Mouse (Mus musculus) retina, embryonic 14.5 days (tissue): ENCODE measurements at regions not wholly inside any gene's neighbourhood (a gene's known extent, or its start where the extent isn't known, plus 50 kb on each side); places are given as distances from the start of the nearest gene placed in this dataset.

Source experiments
- DNase-seq: peaks from one replicate; pipeline ENCODE4 v3.0.0-alpha.2; 2015; ENCODE audit warnings: low spot score

DNA sequence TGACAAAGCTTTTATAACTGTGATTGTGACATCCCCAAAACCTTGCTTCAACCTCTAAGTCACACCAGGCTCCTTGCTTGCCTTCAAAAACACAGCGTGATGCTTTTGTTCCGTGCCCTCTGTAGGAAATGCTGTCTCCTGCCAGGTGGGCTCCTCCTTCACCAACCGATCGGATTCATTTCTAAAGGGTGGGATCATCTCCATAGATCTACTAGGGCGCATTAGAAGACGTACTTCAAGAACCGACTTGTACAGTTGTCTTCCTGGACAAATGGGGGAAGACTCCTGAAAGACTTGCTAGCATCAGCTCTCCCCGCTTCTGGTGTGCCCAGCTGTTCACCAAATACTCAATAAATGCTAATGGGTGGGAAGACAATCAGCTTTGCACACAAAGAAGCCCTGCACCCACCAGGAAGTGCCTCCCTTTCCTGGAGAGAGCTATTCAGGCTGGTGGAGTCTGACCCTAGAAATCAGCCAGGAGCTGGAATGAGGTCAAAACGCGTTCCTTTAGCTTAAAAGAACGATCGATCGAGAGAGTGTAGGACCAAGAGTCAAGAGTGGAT is 53.0 kb downstream of the Hoxa1 start:
- no peak for DNase-seq

DNA sequence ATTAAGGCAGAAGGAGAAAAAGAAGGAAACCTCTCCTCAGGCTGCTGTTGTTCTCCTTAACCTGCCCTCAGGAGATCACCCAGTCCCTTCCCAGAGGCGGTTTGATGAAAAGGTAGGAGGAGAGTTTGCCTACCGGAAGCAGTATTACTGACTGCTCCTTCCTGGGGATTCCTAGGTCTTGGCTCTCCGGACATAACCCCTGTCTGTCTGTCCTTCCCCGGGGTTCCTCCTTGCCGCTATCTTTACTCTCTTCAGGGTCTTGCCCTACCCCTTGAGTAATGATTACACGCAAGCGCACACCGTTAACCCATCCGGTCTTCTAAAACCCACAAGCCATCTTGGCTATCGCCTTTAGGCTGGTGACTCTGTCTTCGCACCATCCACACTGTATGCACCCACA is 54.0 kb downstream of the Hoxa1 start:
- DNase-seq, result no peak

DNA sequence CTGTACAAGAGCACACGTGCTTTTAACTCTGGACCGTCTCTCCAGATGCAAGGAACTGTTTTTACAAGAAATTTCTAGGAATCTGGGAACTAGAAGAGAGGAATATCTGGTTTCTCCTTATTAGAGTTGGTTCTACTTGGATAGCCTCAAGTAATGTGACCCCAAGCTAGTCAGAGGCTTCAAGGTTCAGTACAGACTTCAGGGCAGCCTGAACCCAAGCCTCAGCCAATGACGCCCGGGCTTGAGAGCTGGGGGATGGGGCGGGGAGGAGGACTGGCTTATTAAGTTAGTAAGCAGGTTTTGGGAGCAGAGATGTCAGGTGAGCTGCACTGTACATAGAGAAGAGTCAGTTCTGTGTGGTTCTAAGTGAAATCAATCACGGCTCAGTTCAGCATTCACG is 54.5 kb downstream of the Hoxa1 start:
- no peak for DNase-seq

DNA sequence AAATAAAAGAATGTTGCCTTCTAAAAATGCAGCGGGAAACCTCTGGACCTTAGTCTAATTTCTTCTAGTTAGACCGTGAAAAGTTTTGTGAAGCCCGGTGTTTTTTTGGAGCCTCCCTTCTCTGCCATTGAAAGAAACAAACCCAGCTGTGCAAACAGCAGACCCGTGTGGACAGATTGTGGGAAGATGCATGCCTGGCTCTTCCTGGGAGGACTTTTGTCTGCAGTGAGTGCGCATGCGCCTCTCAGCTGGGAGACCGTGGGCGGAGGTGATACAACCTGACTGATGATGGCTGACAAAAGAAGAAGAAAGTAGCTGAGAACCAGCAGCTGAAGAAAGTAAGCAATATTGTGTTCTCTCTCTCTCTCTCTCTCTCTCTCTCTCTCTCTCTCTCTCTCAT is 55.4 kb downstream of the Hoxa1 start:
- DNase-seq, result no peak

DNA sequence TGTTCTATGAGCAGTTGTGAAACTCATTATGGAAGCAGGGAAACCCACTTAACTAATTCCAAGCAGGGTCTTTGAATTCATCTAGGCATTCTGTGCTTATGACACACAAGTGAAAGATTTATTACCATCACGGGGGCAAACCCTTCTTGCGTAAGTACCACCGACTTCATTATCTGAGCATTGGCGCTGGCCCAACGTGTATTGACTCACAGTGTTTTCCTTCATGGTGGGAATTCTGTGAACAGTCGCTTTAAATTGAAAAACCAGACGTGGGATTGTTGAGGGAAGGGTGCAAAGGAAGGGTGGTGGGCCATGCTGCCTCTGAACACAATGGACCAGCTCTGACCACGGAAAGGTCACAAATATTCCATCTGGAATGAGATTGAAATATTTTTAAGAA is 55.9 kb downstream of the Hoxa1 start:
- no peak for DNase-seq

DNA sequence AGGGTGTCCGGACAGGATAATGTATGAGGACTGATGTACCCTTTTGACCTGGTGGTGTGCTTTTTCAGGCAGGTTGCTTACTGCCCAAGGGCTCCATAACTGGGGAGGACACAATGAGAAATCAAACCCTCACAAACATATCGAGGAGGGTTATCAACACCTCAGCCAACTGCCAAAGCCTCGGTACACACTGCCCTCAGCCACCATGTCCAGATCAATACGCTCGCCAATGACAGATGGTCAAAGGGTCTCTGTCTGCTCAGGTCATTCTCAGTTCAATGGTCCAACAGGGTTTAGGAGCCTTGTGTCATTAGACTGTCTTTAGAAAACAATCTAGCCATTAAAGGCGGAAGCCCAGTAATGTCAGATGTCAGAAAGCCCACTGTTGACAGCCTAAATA is 56.9 kb downstream of the Hoxa1 start:
- no peak for DNase-seq

DNA sequence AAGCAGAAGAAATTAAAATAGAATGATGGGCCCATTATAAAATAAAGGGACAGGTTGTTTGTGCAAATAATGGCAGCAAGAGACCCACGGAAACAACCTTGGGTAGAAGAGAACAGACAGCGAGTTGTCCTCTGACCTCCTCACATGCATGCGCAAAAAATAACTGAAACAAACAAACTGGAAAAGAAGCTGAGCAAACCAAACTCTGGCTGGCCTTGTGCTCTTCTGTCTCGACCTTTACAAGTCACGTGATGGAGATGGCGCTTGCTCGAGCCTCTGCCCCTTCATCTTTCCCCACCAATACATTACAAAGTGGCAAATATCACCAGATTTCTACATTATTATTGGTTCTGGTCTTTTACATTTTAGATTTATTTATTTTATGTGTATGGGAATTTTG is 59.3 kb downstream of the Hoxa1 start:
- no peak for DNase-seq

DNA sequence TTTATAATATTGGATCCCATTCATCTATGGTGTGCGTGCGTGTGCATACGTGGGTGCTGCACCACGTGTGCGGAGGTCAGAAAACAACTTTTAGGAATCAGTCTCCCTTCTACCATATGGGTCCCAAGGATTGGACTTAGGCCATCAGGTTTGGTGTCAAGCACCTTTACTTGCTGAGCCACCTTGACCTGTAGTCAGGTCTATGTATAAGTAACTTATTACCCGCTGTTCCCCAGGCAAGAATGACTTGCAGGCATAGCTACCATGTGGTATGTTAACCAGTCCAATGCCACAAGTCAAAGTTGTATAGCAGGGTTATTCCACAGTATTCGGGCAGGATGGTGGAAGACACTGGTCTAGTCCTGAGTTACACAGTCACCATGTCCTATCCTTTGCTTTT is 62.5 kb downstream of the Hoxa1 start:
- no peak for DNase-seq

DNA sequence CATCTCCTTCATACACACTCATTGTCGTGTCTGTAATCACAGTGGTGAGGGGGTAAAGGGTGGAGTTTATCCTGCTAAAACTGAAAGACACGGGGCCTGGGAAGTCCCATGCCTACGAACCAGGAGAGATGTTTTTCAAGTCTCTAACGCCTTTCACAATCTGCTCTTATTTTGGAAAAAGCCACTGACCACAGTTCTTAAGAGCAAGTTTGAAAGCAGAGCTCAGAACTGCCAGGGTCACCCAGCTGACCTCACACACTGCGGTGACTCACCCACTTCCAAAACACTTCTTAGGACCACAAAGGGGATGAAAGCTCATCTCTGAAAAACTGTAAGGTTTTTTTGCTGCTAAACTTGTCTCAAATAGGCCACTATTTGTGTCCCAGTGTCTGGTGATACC is 66.7 kb downstream of the Hoxa1 start:
- no peak for DNase-seq

DNA sequence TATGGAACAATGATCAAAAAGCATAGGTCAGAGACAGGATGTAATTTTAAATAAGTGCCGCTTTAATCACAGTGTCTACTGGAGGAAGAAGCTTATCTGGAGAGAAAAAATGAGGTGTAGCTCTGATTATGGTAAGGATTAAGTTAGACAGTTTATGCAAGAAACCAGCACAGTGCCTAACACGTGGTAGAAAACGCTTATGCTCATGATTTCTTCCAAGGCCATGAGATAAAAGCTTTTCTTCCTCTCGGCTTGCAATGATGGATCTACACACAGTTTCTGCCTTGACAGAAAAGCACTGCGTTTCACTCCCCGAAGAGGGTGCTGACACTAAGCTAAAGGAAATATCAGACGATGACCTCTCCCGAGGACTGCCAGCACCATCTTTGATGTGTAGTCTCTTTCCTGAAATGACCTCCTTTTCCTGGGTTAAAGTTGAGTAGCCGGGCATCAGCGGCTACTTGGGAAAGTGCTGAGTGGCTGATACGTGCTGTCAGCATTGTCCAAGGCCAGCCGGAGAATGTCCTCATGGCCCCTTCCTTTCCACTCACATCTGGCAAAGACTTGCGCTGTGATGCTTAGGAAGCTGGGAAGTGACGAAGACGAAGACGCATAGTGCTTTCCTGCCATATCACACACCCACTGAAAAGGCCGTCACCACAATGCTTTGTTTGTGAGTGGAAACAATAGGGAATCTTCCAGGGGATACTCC is 72.0 kb downstream of the Hoxa1 start:
- no peak for DNase-seq

DNA sequence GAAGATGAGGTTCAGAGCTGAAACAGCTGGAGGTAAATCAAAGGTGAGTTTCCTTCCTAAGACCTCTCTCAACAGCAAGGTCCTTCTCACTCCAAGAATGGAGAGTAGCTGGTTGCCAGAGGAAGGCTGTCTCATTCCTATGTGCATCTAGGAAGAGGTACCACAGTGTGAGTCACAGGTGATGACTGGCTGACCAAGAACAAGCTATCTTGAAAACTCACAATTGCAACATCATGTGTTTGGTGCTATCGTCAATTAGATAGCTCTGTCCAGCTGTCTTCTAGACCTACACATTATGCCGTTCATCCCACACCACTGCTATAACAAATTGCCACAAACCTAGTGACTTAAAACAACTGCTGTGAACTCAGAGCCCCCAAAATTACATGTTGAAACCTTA is 72.3 kb upstream of the Skap2 start:
- no peak for DNase-seq

DNA sequence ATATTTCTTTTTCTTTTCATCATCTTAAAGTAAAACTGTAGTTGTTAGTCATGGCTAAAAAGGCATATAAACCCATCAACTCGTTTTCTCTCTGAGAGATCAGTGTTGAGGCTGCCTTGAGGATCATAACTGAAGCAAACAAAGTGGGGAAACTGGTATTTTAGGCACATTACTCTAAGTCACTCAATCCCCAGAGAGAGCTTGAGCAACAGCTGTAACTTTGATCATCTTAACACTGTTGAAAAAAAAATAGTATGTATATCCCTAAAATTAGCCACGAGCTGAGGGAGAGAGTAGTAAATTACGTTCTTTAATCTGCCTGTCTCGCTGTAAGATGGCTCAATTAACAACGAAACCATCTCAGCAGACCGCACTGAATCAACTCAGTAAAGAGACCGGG is 67.2 kb upstream of the Skap2 start:
- no peak for DNase-seq

DNA sequence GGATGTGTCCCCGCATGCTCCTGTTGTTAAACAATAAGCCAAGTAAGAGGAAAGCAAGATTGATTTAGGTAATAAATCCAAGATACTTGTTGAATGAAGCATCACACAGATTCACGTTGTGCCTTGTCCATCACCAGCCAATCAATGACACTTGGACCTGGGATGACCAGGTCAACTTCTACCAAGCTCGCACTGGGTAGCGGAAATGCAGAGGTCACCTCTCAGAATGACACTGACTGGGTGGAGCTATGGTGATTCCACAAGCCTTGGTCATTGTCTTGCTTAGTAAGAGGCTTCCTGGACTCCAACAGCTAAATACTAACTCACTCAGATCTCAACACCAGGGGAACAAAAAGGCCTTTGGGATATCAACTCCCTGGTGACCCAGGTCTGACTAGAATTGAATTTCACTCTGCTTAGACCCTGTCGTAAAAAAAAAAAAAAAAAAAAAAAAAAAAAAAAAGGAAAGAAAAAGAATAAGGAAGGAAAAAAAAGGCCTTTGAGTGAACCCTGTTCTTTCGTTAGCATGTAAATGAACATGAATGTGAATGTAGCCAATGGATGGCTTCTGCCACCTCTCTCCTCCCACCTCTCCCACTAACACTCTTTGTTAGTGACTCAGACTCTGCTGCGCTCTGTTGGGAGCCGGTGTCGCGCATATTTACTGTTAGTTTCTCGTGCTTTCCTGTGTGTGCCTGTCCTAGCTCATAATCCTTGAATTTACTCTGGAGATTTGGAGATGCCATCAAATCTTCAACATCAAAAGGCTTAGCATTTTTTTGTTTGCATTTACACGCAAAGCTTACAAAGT is 66.4 kb upstream of the Skap2 start:
- DNase-seq, result peak; percentile 8

DNA sequence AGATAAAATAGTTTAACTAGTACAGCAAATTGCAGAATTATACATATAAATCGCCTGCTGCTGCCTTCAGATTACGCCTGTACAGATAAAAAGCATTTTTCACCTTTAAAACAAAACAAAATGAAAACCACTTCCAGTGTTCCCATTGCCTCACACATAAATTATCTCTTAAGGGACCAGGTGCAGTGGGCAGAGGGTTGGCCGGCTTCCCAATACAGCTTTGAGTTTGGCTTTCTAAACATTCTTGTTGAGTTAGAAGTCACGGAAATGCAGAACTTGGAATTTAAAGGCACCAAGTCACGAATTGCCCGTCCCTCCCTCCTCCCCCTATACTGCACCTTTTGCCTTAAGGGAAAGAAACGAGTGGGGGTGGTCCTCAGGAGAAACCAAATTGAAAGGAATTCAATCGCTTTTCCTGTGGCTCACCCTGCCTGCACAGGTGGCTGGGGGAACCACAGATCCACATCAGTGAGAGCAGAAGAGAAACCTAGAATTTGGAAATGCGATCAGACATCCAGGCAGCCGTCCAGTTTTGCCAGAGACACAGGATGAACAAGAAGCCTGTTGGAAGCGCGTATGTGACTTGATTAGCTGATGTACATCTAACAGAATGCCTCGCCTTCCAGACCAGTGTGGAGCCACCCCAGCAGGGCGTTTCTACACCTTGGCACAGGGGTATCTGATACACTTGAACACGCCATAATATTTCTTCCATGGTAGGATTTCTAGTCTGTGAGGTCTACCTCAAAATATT is 64.0 kb upstream of the Skap2 start:
- DNase-seq, result no peak

DNA sequence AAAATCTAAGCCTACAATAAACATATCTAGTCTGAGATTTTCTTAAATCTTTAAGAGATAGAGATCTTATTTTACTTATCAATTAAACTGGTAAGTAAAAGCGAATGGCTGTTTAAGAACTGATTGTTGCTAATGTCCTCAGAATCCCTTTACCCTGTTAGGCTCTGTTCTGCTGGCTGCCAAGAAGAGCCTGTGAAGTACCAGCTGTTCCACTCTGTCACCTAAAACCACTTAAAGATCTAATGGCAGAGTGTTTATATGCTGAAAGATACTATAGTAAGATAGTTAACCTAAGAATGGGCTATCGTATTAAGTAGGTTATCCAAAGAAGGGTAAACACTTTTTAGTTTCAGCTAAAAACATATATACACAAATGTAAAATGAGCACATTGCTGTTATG is 62.6 kb upstream of the Skap2 start:
- no peak for DNase-seq

DNA sequence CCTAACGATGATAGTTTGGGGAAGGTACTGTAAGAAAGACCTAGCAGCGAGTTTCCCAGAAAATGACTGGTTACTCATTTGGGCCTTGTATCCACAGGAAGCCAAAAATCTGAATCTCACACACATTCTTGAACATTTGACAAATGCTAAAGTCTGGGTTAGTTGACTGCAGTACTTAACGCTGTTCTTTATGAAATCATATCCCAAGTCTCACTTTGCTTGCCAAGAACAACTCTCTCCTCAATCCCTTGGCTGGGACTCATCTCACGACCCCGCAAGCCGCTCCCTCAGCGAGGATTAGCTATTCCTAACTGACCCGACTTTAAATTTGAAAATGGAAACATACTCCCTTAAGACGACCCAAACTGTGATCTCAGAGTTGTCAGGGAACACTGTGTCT is 54.8 kb upstream of the Skap2 start:
- DNase-seq, result no peak

DNA sequence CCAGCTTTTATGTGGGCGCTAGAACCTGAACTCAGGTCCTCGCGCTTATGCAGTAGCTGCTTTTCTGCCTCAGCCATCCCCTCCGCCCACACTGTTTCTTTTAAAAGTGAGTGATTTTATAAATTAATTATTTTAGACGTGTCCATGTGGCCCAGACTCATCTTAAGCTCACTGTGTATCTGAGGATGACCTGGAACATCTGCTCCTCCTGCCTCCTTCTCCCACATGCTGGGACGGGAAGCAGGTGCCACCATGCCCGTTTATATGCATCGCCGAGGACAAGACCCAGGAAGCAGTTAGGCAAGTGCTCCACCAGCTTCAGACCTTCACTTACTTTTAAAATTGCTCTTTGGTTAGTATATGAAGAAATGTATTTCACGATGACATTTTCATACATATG is 53.3 kb upstream of the Skap2 start:
- no peak for DNase-seq

DNA sequence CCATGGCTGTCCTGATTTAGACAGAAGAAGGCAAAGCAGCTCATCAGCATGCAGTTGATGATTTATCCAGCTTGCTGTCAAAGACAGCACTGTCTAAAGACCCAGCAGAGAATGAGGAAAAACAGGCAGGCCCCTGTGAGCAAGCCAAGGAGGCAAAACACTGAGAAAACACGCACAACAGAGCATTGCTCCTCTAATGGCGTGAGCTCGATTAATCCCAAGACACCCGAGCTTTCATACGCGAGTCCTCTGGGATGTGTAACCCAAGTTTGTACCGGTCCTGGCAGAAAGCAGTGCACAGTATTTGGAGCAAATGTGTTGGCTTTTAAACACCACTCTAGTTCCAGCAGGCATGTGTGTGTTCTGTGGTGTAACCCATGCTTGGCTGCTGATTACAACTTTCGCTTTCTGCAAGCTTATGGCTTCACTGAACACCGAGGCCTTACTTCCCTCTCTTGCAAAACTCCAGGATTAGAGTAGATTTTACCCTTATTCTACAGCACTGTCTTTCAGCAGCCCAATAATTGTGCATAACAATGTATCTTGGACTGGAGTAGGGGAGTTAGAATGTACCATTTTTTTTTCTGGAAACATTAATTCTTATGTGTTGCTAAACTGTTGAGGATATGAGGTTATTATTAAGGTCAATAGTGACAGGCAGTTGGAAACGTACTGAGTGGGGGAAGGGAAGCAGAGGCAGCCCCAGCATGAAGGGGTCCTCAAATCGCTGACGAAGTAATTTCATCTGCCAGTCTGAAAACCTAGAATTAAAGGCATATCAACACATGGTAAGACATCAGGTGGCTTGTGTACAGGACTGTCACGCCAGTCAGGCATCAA is 52.0 kb upstream of the Skap2 start:
- no peak for DNase-seq
